Mouse (Mus musculus) cerebellum, adult 2 months (tissue): ENCODE results near the gene Med22. TPM values are rescaled to one million over a fixed set of nuclear protein-coding genes. Genes with fewer than 3 reads are reported as not detected.
"Not testable (repeated sequence)": the region's sequence is repeated elsewhere in the genome, so short reads cannot be mapped to it uniquely, and the experiment has no call there.

Source experiments
- DNase-seq, 2 experiments: peaks; one replicate each; pipeline ENCODE4 v3.0.0; 2021
- H3K27ac ChIP-seq: fragments of 200-500 bp; 2 replicates; pipeline ENCODE4 v1.5.1; 2012; ENCODE audit warnings: low read length, control low read depth, inconsistent platforms; ENCODE audit not compliant: insufficient read depth
- H3K27me3 ChIP-seq: fragments of 200-500 bp; 2 replicates; pipeline ENCODE4 v1.6.1; 2012; ENCODE audit warnings: inconsistent platforms, mild to moderate bottlenecking, low read length, moderate library complexity; ENCODE audit not compliant: control insufficient read depth, insufficient read depth
- H3K4me1 ChIP-seq: fragments of 200-500 bp; 2 replicates; pipeline ENCODE4 v1.6.1; 2011; ENCODE audit warnings: low read length; ENCODE audit not compliant: control insufficient read depth, insufficient read depth
- H3K4me3 ChIP-seq: fragments of 200-500 bp; replicated peaks from 2 replicates; pipeline ENCODE3; 2011; ENCODE audit warnings: mild to moderate bottlenecking, low read depth, low read length, control low read depth; ENCODE audit not compliant: insufficient read depth
- CTCF ChIP-seq: fragments of 200-500 bp; IDR thresholded peaks from 2 replicates; pipeline ENCODE4 v1.5.1; 2011; ENCODE audit warnings: low read depth, mild to moderate bottlenecking, control low read depth, low read length, moderate library complexity, borderline replicate concordance; ENCODE audit not compliant: insufficient read depth
- POLR2A ChIP-seq: fragments of 200-500 bp; IDR thresholded peaks from 2 replicates; pipeline ENCODE4 v1.6.1; 2011; ENCODE audit warnings: low read length, control low read depth, borderline replicate concordance; ENCODE audit not compliant: insufficient read depth
- WGBS: fragments of 180-500 bp; shearing (Covaris S2); methylation state at CpG from one replicate; pipeline ENCODE4 v1.1.7; 2018; 5-methylcytosine and 5-hydroxymethylcytosine counted together
- polyA plus RNA-seq: library from polyadenylated mRNA; depleted of rRNA; stranded (reverse); fragments of >200 nt; gene quantifications from 2 replicates; pipeline ENCODE4 v1.2.3, GENCODE M21; 2012

Med22 gene
- polyA plus RNA-seq, 1 experiment: 56.6 TPM

GRCm38 (mm10) chr2:26905936-26906335 is 4.5 kb downstream of the Med22 start:
- H3K27me3 ChIP-seq: no peaks in the 10 kb centered on the region
- whole genome bisulfite sequencing: 95% methylated on average over 2 of the region's 2 CpGs
- no peak overlapping the region for H3K27ac ChIP-seq
- no peak overlapping the region for H3K4me3 ChIP-seq
- DNase-seq: no peak
- TF ChIP-seq CTCF (no peak), POLR2A (no peak)
- H3K4me1 ChIP-seq: peaks cover 13% of the 10 kb centered on the region

DNA sequence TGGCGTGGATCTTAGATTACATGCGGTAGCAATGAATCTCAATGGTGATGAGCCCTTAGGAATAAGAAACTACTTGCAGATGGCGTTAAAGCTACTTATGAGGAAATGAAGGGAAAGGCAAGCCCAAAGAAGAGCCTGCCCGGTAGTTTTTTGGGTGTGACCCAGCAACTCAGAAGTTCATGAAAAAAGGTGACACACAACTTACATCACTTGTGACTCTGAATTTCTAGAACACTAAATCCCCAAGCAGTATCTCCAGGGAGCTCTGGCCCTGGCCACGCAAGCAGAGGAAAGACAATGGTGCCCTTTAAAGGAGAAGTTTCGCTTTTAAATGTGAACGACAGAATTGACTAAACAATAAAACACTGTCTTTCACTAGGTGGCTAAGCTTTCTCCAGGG is 7.2 kb downstream of the Med22 start:
- TF ChIP-seq CTCF (no peak), POLR2A (no peak)
- WGBS: 6% methylated on average over 7 of the region's 7 CpGs
- H3K27ac ChIP-seq: peak overlapping the region; percentile 72
- H3K4me3 ChIP-seq: peak overlapping the region; percentile 99
- H3K27me3 ChIP-seq: no peaks in the 10 kb centered on the region
- no peak for DNase-seq
- H3K4me1 ChIP-seq: peaks cover 7% of the 10 kb centered on the region

DNA sequence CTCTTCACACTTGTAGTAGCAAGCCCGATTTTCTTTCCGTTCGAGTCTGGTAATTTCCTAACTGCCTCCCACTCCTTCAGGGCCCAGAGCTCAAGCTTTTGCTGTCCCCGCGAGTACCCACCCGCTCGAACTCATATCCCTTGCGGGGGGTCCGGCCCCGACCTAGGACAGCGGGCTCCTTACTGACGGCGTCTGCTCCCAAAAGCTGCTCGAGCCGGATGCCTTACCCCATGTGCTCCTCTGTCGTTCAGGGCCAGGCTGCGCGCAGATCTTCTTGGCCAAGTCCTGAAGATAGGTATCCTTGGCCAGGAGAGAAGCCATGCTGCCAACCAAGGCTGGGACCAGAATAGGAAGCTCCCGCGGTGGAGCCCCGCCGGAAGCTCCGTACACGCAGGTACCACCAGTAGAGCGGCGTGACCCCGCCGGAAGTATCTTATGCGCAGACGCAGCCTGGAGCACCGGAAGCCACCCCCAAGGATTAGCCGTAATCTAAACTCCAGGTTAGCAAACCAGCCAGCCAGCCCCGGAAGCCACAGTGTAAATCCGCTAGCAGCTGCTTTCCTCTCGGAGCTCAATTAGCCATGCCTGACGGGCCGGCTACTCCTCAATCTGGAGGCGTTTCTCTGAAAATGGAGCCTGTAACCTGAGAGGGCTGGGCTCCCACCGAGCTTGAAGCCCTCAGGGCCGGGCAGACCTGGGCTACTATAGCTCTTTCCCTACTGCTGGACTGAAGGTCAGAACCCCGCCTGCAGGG is 7.8 kb downstream of the Med22 start, which contains the start of gene Surf6:
Surf6 (minus strand) TSS at position 413 of the 754 bp plus-strand sequence.
- TF ChIP-seq CTCF (no peak), POLR2A (peak; percentile 71; the same call in 1 of the 2 replicates)
- peak; percentile 95 to 97 for DNase-seq
- peaks cover 7% of the 10 kb centered on the region for H3K4me1 ChIP-seq
- no peaks in the 10 kb centered on the region for H3K27me3 ChIP-seq
- WGBS: under 1% methylated on average over 41 of the region's 41 CpGs
- peak within 1 kb of the TSS; percentile 72 for H3K27ac ChIP-seq
- H3K4me3 ChIP-seq: peak within 1 kb of the TSS; percentile 99

DNA sequence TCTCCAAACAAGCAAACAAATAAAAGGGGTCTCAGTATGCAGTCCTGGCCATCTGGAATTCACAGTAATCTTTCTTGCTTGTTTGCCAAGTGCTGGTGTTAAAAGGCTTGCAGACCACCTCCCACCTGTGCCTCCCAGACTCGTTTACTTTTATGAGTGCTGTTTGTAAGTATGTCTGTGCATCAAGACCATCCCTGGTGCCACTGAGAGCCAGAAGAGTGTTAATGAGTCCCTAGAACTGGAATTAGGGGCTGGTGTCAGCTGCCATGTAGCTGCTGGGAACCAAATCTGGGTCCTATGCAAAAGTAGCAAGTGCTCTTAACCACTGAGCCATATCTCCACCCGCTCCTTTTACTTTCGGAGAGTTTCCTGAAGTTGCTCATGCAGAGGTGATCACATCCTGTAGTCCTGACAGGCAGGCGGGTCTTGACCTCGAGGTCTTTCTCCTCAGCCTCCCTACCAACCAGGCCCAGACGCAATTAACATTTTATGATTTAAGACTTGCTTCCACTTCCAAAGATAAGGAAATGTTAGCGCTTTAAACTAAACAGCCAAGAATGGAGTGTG is 8.6 kb downstream of the Med22 start:
- TF ChIP-seq POLR2A (no peak), CTCF (no peak)
- H3K4me3 ChIP-seq: peak overlapping the region; percentile 99
- no peak for DNase-seq
- WGBS: 7% methylated on average over 7 of the region's 7 CpGs
- H3K27me3 ChIP-seq: no peaks in the 10 kb centered on the region
- peaks cover 7% of the 10 kb centered on the region; the same call in 1 of the 2 replicates for H3K4me1 ChIP-seq
- 0 out of 2 replicates have a peak overlapping the region, but pooled peaks have one; percentile 15 for H3K27ac ChIP-seq

DNA sequence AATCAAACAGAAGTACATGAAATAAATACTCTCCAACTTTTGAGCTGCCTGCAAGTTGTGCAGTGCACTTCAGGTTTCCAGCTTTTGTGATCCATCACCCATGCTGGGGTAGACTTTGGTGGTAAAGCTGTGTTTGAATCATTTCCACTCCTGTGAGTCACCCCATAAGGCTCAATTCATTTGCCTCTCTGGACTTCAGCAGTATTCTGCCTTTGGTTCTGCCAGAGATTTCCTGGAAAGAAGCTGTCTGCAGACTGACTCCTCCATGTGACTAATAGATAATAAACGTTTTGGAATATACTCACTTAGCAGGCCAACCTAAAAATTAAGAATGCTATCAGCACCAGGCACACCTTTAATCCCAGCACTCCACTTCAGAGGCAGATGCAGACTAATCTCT is 9.7 kb downstream of the Med22 start:
- H3K27me3 ChIP-seq: no peaks in the 10 kb centered on the region
- H3K4me1 ChIP-seq: peaks cover 7% of the 10 kb centered on the region; the same call in 1 of the 2 replicates
- no peak overlapping the region for H3K4me3 ChIP-seq
- no peak for DNase-seq
- TF ChIP-seq CTCF (no peak), POLR2A (no peak)
- WGBS: 79% methylated on average over 1 of the region's 1 CpGs
- H3K27ac ChIP-seq: no peak overlapping the region

GRCm38 (mm10) chr2:26895898-26896297 is 14.6 kb downstream of the Med22 start:
- Histone ChIP-seq H3K4me3 (no peak overlapping the region), H3K27ac (no peak overlapping the region), H3K4me1 (no peaks in the 10 kb centered on the region), H3K27me3 (no peaks in the 10 kb centered on the region)
- TF ChIP-seq POLR2A: no peak
- TF ChIP-seq CTCF: no peak
- 85% methylated on average over 4 of the region's 4 CpGs for WGBS
- no peak for DNase-seq

- H3K27ac ChIP-seq, H3K4me1 ChIP-seq, H3K27me3 ChIP-seq, H3K4me3 ChIP-seq, DNase-seq: not testable (repeated sequence)
- WGBS: 31% methylated on average over 4 of the region's 4 CpGs
These were observed 24.3 kb downstream of the Med22 start for GRCm38 (mm10) chr2:26886170-26886569.

GRCm38 (mm10) chr2:26885541-26885940 is 24.9 kb downstream of the Med22 start:
- not testable (repeated sequence) for H3K4me1 ChIP-seq
- 85% methylated on average over 2 of the region's 2 CpGs for WGBS

More at GRCm38 (mm10) chr2:26885541-26885940, 24.9 kb downstream of the Med22 start:
- H3K27me3 ChIP-seq, DNase-seq, H3K27ac ChIP-seq, H3K4me3 ChIP-seq: not testable (repeated sequence)
